Mouse (Mus musculus): ENCODE data around the gene Apopt1. TPM values are rescaled to one million over a fixed set of nuclear protein-coding genes. Genes with fewer than 3 reads are reported as not detected.

The Apopt1 gene
- total and polyA plus RNA-seq, 2 experiments from 2014 or later, result 23.6 to 60.3 TPM

GRCm38 (mm10) chr12:111669000-111669788, 43.9 kb upstream of the Apopt1 start:
- H3K36me3 ChIP-seq (ENCODE audit: insufficient read depth, low read length), result 0 out of 2 replicates have a peak, but pooled peaks cover 5% of the 10 kb centered on the region
- H3K9ac ChIP-seq (replicated peaks; ENCODE audit: low read length), result peak overlapping the region; percentile 97
- ATAC-seq (no peak), DNase-seq (ENCODE audit: low spot score) (peak; percentile 33)
- 36% methylated on average over 23 of the region's 23 CpGs for WGBS
- H3K27ac ChIP-seq, result peak overlapping the region; percentile 71
- H3K27me3 ChIP-seq (ENCODE audit: insufficient read depth, low read length), result no peaks in the 10 kb centered on the region
- H3K4me1 ChIP-seq (ENCODE audit: insufficient read depth, low read length), result peaks cover 17% of the 10 kb centered on the region
- H3K4me3 ChIP-seq (ENCODE audit: low read length), result peak overlapping the region; percentile 85
- H3K9me3 ChIP-seq (ENCODE audit: low read length), result no peaks in the 10 kb centered on the region
- H3K4me2 ChIP-seq (ENCODE audit: low read depth, low read length), result peak overlapping the region; percentile 77
- peak; percentile 6; the same call in 1 of the 2 replicates for TF ChIP-seq CTCF (IDR thresholded peaks at IDR 0.05; ENCODE audit: low read depth)

- Histone ChIP-seq H3K36me3 (ENCODE audit: insufficient read depth, low read length) (0 out of 2 replicates have a peak, but pooled peaks cover 5% of the 10 kb centered on the region), H3K4me3 (ENCODE audit: low read length) (peak overlapping the region; percentile 85), H3K9ac (replicated peaks; ENCODE audit: low read length) (peak overlapping the region; percentile 97), H3K4me1 (ENCODE audit: insufficient read depth, low read length) (peaks cover 17% of the 10 kb centered on the region), H3K27me3 (ENCODE audit: insufficient read depth, low read length) (no peaks in the 10 kb centered on the region), H3K9me3 (ENCODE audit: low read length) (no peaks in the 10 kb centered on the region), H3K27ac (peak overlapping the region; percentile 71; the same call in 1 of the 2 replicates), H3K4me2 (ENCODE audit: low read depth, low read length) (peak overlapping the region; percentile 77)
- no peak for ATAC-seq
- no peak for TF ChIP-seq CTCF (IDR thresholded peaks at IDR 0.05; ENCODE audit: low read depth)
- 29% methylated on average over 8 of the region's 8 CpGs for WGBS
- no peak for DNase-seq (ENCODE audit: low spot score)
Observed at GRCm38 (mm10) chr12:111669961-111670360, 43.1 kb upstream of the Apopt1 start.

DNA sequence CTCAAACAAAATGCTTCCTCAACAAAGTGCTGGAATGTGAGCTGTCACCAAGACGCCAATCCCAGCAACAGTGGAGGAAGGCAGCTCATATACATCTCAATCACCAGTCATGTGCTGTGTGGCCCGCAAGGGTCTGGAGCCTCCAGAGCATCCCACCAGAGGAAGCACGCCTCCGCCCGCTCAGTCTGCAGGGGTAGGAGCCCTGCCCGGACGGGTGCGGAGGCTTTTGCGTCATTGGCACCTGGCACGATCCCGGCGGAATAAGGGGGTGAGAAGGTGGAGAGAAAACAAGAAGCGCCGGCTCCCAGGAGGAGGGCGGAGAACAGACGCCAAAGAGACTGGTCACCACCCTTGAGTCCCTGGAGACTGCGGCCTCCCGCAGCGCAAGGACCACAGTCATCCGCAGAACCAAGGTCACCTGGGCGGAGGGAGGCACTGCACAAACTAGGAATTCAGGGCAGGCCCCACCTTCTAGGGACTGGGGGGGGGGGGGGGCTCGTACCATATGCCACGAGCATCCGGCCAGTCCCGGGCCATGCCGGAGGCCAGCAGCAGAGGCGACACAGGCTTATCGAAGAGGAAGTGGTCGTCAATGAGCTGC, 42.6 kb upstream of the Apopt1 start:
- Histone ChIP-seq H3K9me3 (ENCODE audit: low read length) (no peaks in the 10 kb centered on the region), H3K9ac (replicated peaks; ENCODE audit: low read length) (peak overlapping the region; percentile 97), H3K4me3 (ENCODE audit: low read length) (peak overlapping the region; percentile 85), H3K27ac (peak overlapping the region; percentile 97; the same call in 1 of the 2 replicates), H3K36me3 (ENCODE audit: insufficient read depth, low read length) (0 out of 2 replicates have a peak, but pooled peaks cover 5% of the 10 kb centered on the region), H3K4me1 (ENCODE audit: insufficient read depth, low read length) (peaks cover 17% of the 10 kb centered on the region), H3K4me2 (ENCODE audit: low read depth, low read length) (peak overlapping the region; percentile 77), H3K27me3 (ENCODE audit: insufficient read depth, low read length) (no peaks in the 10 kb centered on the region)
- WGBS, result 4% methylated on average over 29 of the region's 29 CpGs
- ATAC-seq, result no peak
- no peak for TF ChIP-seq CTCF (IDR thresholded peaks at IDR 0.05; ENCODE audit: low read depth)
- peak; percentile 46 for DNase-seq (ENCODE audit: low spot score)

- peak overlapping the region; percentile 77 for H3K4me2 ChIP-seq (ENCODE audit: low read depth, low read length)
- ATAC-seq (0 out of 2 replicates have a peak, but pooled peaks have one; percentile 0), DNase-seq (ENCODE audit: low spot score) (peak; percentile 43)
- peak overlapping the region; percentile 97 for H3K9ac ChIP-seq (replicated peaks; ENCODE audit: low read length)
- no peaks in the 10 kb centered on the region for H3K9me3 ChIP-seq (ENCODE audit: low read length)
- H3K4me3 ChIP-seq (ENCODE audit: low read length), result peak overlapping the region; percentile 85
- H3K36me3 ChIP-seq (ENCODE audit: insufficient read depth, low read length), result 0 out of 2 replicates have a peak, but pooled peaks cover 5% of the 10 kb centered on the region
- H3K27me3 ChIP-seq (ENCODE audit: insufficient read depth, low read length), result no peaks in the 10 kb centered on the region
- peak overlapping the region; percentile 97 for H3K27ac ChIP-seq
- 1% methylated on average over 35 of the region's 35 CpGs for WGBS
- no peak for TF ChIP-seq CTCF (IDR thresholded peaks at IDR 0.05; ENCODE audit: low read depth)
- H3K4me1 ChIP-seq (ENCODE audit: insufficient read depth, low read length), result peaks cover 17% of the 10 kb centered on the region
Observed at GRCm38 (mm10) chr12:111670976-111671375, 42.1 kb upstream of the Apopt1 start.

DNA sequence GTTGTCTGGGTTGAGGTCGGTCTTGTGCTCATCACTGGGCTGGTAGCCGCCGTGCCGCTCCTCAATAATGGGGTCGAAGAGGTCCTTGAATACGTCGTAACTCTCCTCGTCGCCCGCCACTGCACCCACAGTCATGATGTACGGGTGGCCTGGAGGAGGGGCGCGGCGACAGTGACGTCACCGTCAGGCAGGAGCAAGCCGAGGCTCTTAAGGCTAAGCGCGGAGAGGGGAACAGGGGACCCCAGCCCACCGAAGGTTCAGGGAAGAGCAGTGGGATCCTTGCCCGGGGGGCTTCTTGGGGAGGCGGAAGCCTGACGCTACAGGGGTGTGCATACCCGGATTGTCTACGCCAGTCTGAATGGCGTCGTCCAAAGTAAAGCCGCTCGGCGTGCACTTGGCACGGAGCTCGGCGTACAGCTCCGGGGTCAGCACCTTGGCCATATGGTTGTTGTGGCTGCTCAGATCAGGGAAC, 41.6 kb upstream of the Apopt1 start:
- Histone ChIP-seq H3K9me3 (ENCODE audit: low read length) (no peaks in the 10 kb centered on the region), H3K27ac (peak overlapping the region; percentile 97), H3K4me1 (ENCODE audit: insufficient read depth, low read length) (peaks cover 17% of the 10 kb centered on the region), H3K9ac (replicated peaks; ENCODE audit: low read length) (peak overlapping the region; percentile 97), H3K36me3 (ENCODE audit: insufficient read depth, low read length) (0 out of 2 replicates have a peak, but pooled peaks cover 5% of the 10 kb centered on the region), H3K4me2 (ENCODE audit: low read depth, low read length) (peak overlapping the region; percentile 77), H3K4me3 (ENCODE audit: low read length) (peak overlapping the region; percentile 85), H3K27me3 (ENCODE audit: insufficient read depth, low read length) (no peaks in the 10 kb centered on the region)
- peak; percentile 50 for ATAC-seq
- peak; percentile 80 for DNase-seq (ENCODE audit: low spot score)
- under 1% methylated on average over 34 of the region's 34 CpGs for WGBS
- no peak for TF ChIP-seq CTCF (IDR thresholded peaks at IDR 0.05; ENCODE audit: low read depth)

DNA sequence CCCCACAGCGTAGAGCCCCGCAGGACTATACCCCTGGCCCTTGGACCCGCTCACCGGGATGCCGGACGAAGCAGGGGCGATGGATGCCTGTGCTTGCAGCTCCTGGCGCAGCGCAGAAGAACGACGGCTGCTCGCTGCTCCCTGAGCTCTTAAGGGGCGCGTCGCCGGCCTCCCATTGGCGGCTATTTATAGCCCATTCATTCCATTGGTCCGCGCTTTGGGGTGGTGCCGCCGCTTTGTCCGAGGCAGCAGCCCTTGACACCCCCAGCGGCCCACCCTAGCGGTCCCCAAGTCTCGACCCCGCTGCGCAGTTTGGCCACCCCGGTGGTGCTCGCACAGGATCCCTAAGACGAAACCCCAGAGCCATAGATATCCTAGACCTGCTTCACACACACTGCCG, 40.9 kb upstream of the Apopt1 start, which contains the start of gene Ckb:
Ckb (minus strand) TSS at position 163 of the 400 bp plus-strand sequence.
- H3K27me3 ChIP-seq (ENCODE audit: insufficient read depth, low read length), result no peaks in the 10 kb centered on the region
- no peak for TF ChIP-seq CTCF (IDR thresholded peaks at IDR 0.05; ENCODE audit: low read depth)
- 0% methylated on average over 31 of the region's 31 CpGs for WGBS
- H3K9ac ChIP-seq (replicated peaks; ENCODE audit: low read length), result peak within 1 kb of the TSS; percentile 97
- peak within 1 kb of the TSS; percentile 77 for H3K4me2 ChIP-seq (ENCODE audit: low read depth, low read length)
- peaks cover 19% of the 10 kb centered on the region for H3K4me1 ChIP-seq (ENCODE audit: insufficient read depth, low read length)
- ATAC-seq, result peak; percentile 88
- peak within 1 kb of the TSS; percentile 97 for H3K27ac ChIP-seq
- H3K4me3 ChIP-seq (ENCODE audit: low read length), result peak within 1 kb of the TSS; percentile 85
- H3K36me3 ChIP-seq (ENCODE audit: insufficient read depth, low read length), result 0 out of 2 replicates have a peak, but pooled peaks cover 5% of the 10 kb centered on the region
- peak; percentile 96 for DNase-seq (ENCODE audit: low spot score)
- no peaks in the 10 kb centered on the region for H3K9me3 ChIP-seq (ENCODE audit: low read length)
